Mouse (Mus musculus) kidney, adult 2 months (tissue): ENCODE data around the gene Ywhab.

Experiments used
- CTCF ChIP-seq: fragments of 200-500 bp; conservative IDR thresholded peaks from 2 replicates; pipeline ENCODE4 v1.5.1; 2011; ENCODE audit warnings: low read depth, mild to moderate bottlenecking, control low read depth, low read length, moderate library complexity, mixed read lengths; ENCODE audit not compliant: insufficient read depth, insufficient read length
- POLR2A ChIP-seq: fragments of 200-500 bp; IDR thresholded peaks from one replicate; pipeline ENCODE4 v1.6.1; 2011; ENCODE audit warnings: low read depth, low read length, control low read depth

DNA sequence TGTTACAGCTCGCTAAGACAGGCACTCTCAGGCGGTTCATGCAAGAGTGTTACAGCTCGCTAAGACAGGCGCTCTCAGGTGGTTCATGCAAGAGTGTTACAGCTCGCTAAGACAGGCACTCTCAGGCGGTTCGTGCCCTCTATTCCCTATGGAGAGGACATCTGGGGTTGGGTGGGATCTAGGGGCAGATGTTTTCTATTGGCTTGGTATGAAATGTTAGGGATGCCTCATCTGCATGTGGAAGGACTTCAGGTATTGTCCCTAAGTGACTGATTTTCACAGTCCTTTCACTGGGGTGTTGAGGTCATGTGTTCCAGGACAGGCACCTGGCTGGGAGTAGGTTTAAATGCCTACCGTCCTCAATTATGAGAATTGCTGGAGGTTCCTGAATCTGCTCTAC is 12.8 kb downstream of the Ywhab start:
- TF ChIP-seq CTCF, result no peak
- no peak for TF ChIP-seq POLR2A
